Mouse (Mus musculus): ENCODE data around the gene Krtap28-13. TPM values are rescaled to one million over a fixed set of nuclear protein-coding genes. Genes with fewer than 3 reads are reported as not detected.

Krtap28-13 gene
- total RNA-seq (2023), result not detected

GRCm38 (mm10) chr1:83060643-83061042 lies at the start of gene Krtap28-13:
Gene Krtap28-13, plus strand, starts transcription at chr1:83060930.

DNA sequence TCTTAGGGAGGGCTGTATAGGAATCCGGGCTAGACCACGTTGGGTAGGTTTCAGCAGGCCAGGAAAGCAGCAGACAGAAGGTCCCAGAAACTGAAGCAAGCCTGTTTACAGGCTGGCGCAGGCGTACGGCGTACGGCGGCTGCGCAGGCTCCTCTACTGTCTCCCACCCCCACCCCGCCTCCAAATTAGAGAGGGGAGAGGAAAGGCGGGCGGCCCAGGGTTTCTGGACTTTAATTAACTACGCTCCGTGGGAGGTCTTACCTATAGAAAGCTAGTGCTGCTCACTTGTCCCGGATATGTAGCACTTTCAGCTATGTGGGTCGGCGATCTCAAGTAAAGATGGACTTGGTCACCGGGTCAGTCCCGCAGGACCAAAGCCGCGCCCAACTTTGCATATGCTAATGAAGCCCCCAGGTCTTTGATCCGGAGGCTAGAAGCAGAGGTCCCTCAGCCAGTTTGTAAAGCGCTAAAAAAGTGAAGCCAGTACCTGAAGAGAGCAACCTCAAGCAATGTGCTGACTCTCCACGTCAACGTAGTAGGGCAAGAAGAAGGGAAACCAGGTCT lies 22.5 kb upstream of the Krtap28-13 start, which contains the start of gene Slc19a3:
Slc19a3 (minus strand) TSS at position 340 of the 564 bp plus-strand sequence.

GRCm38 (mm10) chr1:83042380-83042779 lies 18.4 kb upstream of the Krtap28-13 start, which contains the start of gene Krtap28-10:
Gene Krtap28-10, minus strand, starts transcription at chr1:83042480.

DNA sequence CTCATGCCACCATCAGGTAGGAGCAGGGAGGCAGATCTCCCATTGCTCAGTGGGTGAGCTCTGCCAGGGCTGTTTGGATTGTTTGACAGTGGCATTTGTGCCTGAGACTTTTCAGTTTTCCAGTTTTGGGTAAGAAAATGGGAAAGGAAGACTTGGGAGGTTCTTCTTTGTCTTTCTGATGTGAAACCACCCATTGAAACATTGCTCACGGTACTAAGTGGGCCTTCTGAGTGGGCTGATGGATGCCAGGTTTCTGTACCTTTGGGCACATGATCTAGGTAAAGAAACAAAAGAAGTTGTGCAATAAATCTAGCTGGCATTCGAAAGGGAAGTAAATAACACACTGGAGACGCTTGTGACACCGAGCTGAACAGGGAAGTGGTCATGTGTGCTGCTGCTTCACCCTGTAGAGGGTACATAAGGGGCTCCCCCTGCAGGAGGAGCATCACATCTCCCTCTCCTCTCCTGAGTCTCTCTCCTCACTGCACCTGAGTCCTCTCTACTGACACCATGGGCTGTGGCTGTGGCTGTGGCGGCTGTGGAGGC lies 15.8 kb upstream of the Krtap28-13 start, which contains the start of gene Gm47969:
Gm47969 (plus strand) TSS at position 51 of the 546 bp plus-strand sequence.

DNA sequence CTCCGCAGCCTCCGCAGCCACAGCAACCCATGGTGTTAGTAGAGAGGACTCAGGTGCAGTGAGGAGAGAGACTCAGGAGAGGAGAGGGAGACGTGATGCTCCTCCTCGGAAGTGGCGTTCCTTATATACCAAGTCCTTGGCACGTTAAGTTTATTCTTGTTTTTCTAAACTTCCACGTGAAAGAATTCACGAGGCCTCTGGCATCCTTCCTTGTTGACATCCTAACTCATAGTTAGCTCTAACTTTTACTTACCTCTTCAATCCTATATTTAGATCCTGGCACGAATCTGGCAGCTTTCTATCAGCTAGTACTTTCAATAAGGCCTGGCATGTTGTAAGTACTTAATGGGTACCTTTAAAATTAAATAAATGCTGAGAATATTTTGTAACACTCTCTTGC lies 1.5 kb upstream of the Krtap28-13 start, which contains the start of gene A030005K14Rik:
A030005K14Rik (minus strand) TSS at position 101 of the 400 bp plus-strand sequence.

Other genes starting within 250 kb of the Krtap28-13 start
- 100 to 1,000 TPM in 1 of 2 experiments, 10 to 100 TPM in 1; 88.6 to 101 TPM for gene Agfg1, start 221.4 kb upstream of the Krtap28-13 start, total RNA-seq (2023)
- 1 to 10 TPM; 6.3 to 7.3 TPM for gene A030005L19Rik, start 147.6 kb upstream of the Krtap28-13 start, total RNA-seq (2023)
- 1 to 10 TPM in 1 of 2 experiments, under 1 TPM in 1; 0.99 to 1.3 TPM for gene A030014E15Rik, start 136.0 kb upstream of the Krtap28-13 start, total RNA-seq (2023)
- gene Gm6217, start 129.5 kb upstream of the Krtap28-13 start, total RNA-seq (2023), result not detected
- gene A030003K21Rik, start 117.5 kb upstream of the Krtap28-13 start, total RNA-seq (2023), result not detected
- not detected for gene Gm7544, start 104.9 kb upstream of the Krtap28-13 start, total RNA-seq (2023)
- gene Gm47955, start 100.6 kb upstream of the Krtap28-13 start, total RNA-seq (2023), result not detected
- not detected for gene Gm47959, start 60.4 kb upstream of the Krtap28-13 start, total RNA-seq (2023)
- not detected for gene Slc19a3, start 22.5 kb upstream of the Krtap28-13 start, total RNA-seq (2023)
- not detected for gene Krtap28-10, start 18.4 kb upstream of the Krtap28-13 start, total RNA-seq (2023)
- gene Gm47969, start 16.0 kb upstream of the Krtap28-13 start, total RNA-seq (2023), result not detected
- gene A030005K14Rik, start 1.6 kb upstream of the Krtap28-13 start, total RNA-seq (2023), result not detected
- not detected for gene Ccl20, start 55.8 kb downstream of the Krtap28-13 start, total RNA-seq (2023)
- gene Daw1, start 98.8 kb downstream of the Krtap28-13 start, total RNA-seq (2023), result not detected